8 mouse cellular contexts compared by ENCODE assay signal in genomic region chr17:10316446-10316845, GRCm38 (mm10). TPM values are rescaled to one million over a fixed set of nuclear protein-coding genes. Genes with fewer than 3 reads are reported as not detected.
DNase-seq lines count a peak whose midpoint lies in the region; ATAC-seq and TF ChIP-seq lines count a peak whose summit lies in the region.

No protein-coding gene starts in this region.

- no peak for TF ChIP-seq POLR2A in spleen, adult 2 months (IDR thresholded peaks at IDR 0.05; ENCODE audit: low read depth, low read length)
- TF ChIP-seq POLR2A in thymus, adult 2 months (IDR thresholded peaks at IDR 0.05; ENCODE audit: control insufficient read depth, extremely low read depth, insufficient read depth, low read length, poor library complexity) = no peak

- H3K27me3 ChIP-seq in spleen, adult 2 months (ENCODE audit: control insufficient read depth, insufficient read depth, low read length) = no peaks in the 10 kb centered on the region
- no peaks in the 10 kb centered on the region for H3K27me3 ChIP-seq in liver, embryonic 13.5 days
- H3K27me3 ChIP-seq in thymus, adult 2 months (ENCODE audit: control insufficient read depth, insufficient read depth, low read length) = no peaks in the 10 kb centered on the region

- ATAC-seq in liver, embryonic 13.5 days (ENCODE audit: low read depth) = no peak
- ATAC-seq in CD4-positive, CD25-positive, alpha-beta regulatory T cell, adult 4 months = no peak

- peak overlapping the region; percentile 97 for H3K27ac ChIP-seq in gastrocnemius, adult 2 months
- no peak overlapping the region for H3K27ac ChIP-seq in spleen, adult 2 months (ENCODE audit: insufficient read depth, low read length)
- peak overlapping the region; percentile 50; the same call in 1 of the 2 replicates for H3K27ac ChIP-seq in liver, embryonic 13.5 days
- H3K27ac ChIP-seq in thymus, adult 2 months (ENCODE audit: control insufficient read depth, insufficient read depth, low read length) = no peak overlapping the region

- intact Hi-C loops in gastrocnemius, adult 2 months (cut with DNase I) = loop anchor here (2.0 to 10.0 kb wide), 4 partner anchors 122 to 422 kb away; no protein-coding TSS in a partner anchor
- intact Hi-C loops in gastrocnemius, postnatal 36 days (cut with DNase I) = loop anchor here (5.0 to 10.0 kb wide), 3 partner anchors 312 to 1152 kb away; no protein-coding TSS in a partner anchor

- TF ChIP-seq CTCF in gastrocnemius, adult 2 months (IDR thresholded peaks at IDR 0.05) = no peak
- TF ChIP-seq CTCF in spleen, adult 2 months (IDR thresholded peaks at IDR 0.05; ENCODE audit: extremely low read depth, insufficient read depth, insufficient read length, insufficient replicate concordance) = no peak
- TF ChIP-seq CTCF in thymus, adult 2 months (IDR thresholded peaks at IDR 0.05; ENCODE audit: borderline replicate concordance, control insufficient read depth, extremely low read depth, insufficient read depth, low read length, poor library complexity) = no peak

- no peak for DNase-seq in gastrocnemius, adult 2 months
- DNase-seq in gastrocnemius, postnatal 36 days = no peak
- DNase-seq in spleen, adult 2 months (ENCODE audit: low read depth in 1 of 2, low spot score in 2 of 2) = no peak
- no peak for DNase-seq in spleen, postnatal 36 days (ENCODE audit: low spot score in 2 of 2)
- DNase-seq in liver, embryonic 13.5 days = no peak
- DNase-seq in frontal cortex, postnatal 14 days (ENCODE audit: low spot score in 2 of 2) = no peak
- no peak for DNase-seq in thymus, adult 2 months

- H3K9me3 ChIP-seq in liver, embryonic 13.5 days (replicated peaks) = no peaks in the 10 kb centered on the region

- H3K4me2 ChIP-seq in liver, embryonic 13.5 days = peak overlapping the region; percentile 55

- H3K36me3 ChIP-seq in spleen, adult 2 months (ENCODE audit: control insufficient read depth, insufficient read depth, low read length) = no peaks in the 10 kb centered on the region
- no peaks in the 10 kb centered on the region for H3K36me3 ChIP-seq in liver, embryonic 13.5 days
- no peaks in the 10 kb centered on the region for H3K36me3 ChIP-seq in thymus, adult 2 months (ENCODE audit: control insufficient read depth, insufficient read depth, low read length)

- peak overlapping the region; percentile 98 for H3K4me3 ChIP-seq in gastrocnemius, adult 2 months
- H3K4me3 ChIP-seq in spleen, adult 2 months (ENCODE audit: extremely low read depth, insufficient read depth, insufficient read length) = peak overlapping the region; percentile 8; the same call in 1 of the 2 replicates
- H3K4me3 ChIP-seq in liver, embryonic 13.5 days (replicated peaks) = peak overlapping the region; percentile 40
- H3K4me3 ChIP-seq in thymus, adult 2 months (ENCODE audit: control insufficient read depth, insufficient read depth, low read length) = no peak overlapping the region

- peak overlapping the region; percentile 43; the same call in 1 of the 2 replicates for H3K9ac ChIP-seq in liver, embryonic 13.5 days

- 8% methylated on average over 1 of the region's 1 CpGs for WGBS in spleen, adult 2 months
- WGBS in liver, embryonic 13.5 days (ENCODE audit: insufficient replicate concordance) = 2% methylated on average over 1 of the region's 1 CpGs
- WGBS in thymus, adult 2 months = 16% methylated on average over 1 of the region's 1 CpGs

- H3K4me1 ChIP-seq in spleen, adult 2 months (ENCODE audit: control insufficient read depth, insufficient read depth, insufficient read length) = peaks cover 2% of the 10 kb centered on the region; the same call in 1 of the 2 replicates
- peaks cover 33% of the 10 kb centered on the region for H3K4me1 ChIP-seq in liver, embryonic 13.5 days (replicated peaks)
- H3K4me1 ChIP-seq in thymus, adult 2 months (replicated peaks; ENCODE audit: control insufficient read depth, insufficient read depth, low read length) = no peaks in the 10 kb centered on the region

RNA-seq across cellular contexts. Expression of gene Qk, which starts 3.2 kb away (rescaled TPM):
- 100 to 1,000 TPM; 236 to 397 TPM for total RNA-seq in gastrocnemius, adult 2 months (2021)
- total RNA-seq in gastrocnemius, postnatal 36 days (2021) = 100 to 1,000 TPM; 212 to 251 TPM
- polyA plus RNA-seq in spleen, adult 2 months (2012; rRNA removed) = 76.0 and 97.9 TPM in 2 replicates
- polyA plus RNA-seq in liver, embryonic 13.5 days (2015; fragmentation: Nextera tagmentation; extraction: Ambion mirVana) = 7.6 and 9.1 TPM in 2 replicates
- polyA plus RNA-seq in thymus, adult 2 months (2012; rRNA removed) = 182 and 203 TPM in 2 replicates
- polyA plus RNA-seq in CD4-positive, CD25-positive, alpha-beta regulatory T cell, adult 4 months (2017; shearing (Covaris generic)) = 10 to 100 TPM in 1 of 2 experiments, 1 to 10 TPM in 1; 9.8 to 16.3 TPM

Comparison
In these comparisons a context has a peak if more than half of its experiments do, and no peak if none do; other contexts are left out.
1. H3K27ac ChIP-seq: peak in gastrocnemius, adult 2 months (single experiment) and liver, embryonic 13.5 days (single experiment); none in spleen, adult 2 months (single experiment) and thymus, adult 2 months (single experiment).